Mouse (Mus musculus): ENCODE data around the gene Dync1i1. TPM values are rescaled to one million over a fixed set of nuclear protein-coding genes. Genes with fewer than 3 reads are reported as not detected.

Gene Dync1i1
- polyA plus RNA-seq, 1 experiment, result 3.9 TPM

GRCm38 (mm10) chr6:5795314-5795713 is 69.9 kb downstream of the Dync1i1 start:
- Histone ChIP-seq H3K4me3 (no peak overlapping the region), H3K4me2 (ENCODE audit: low read depth) (no peak overlapping the region), H3K79me2 (ENCODE audit: control insufficient read depth, insufficient read depth) (no peaks in the 10 kb centered on the region), H3K27me3 (ENCODE audit: control insufficient read depth, insufficient read depth, insufficient read length) (no peaks in the 10 kb centered on the region), H3ac (ENCODE audit: control insufficient read depth, insufficient read length) (no peak overlapping the region), H3K36me3 (ENCODE audit: control insufficient read depth, insufficient read depth) (no peaks in the 10 kb centered on the region)
- TF ChIP-seq POLR2A (IDR thresholded peaks at IDR 0.05; ENCODE audit: insufficient read length, low read depth) (no peak), MAX (IDR thresholded peaks at IDR 0.05; ENCODE audit: low read depth) (no peak), MYOG (IDR thresholded peaks at IDR 0.05; ENCODE audit: control insufficient read depth in 1 of 3, insufficient read depth in 1 of 3, insufficient read length in 2 of 3, low read depth in 2 of 3) (no peak), TCF3 (IDR thresholded peaks at IDR 0.05; ENCODE audit: insufficient read length, low read depth) (no peak), E2F4 (IDR thresholded peaks at IDR 0.05; ENCODE audit: insufficient read depth) (no peak), TCF12 (IDR thresholded peaks at IDR 0.05; ENCODE audit: insufficient read depth, poor library complexity, severe bottlenecking) (no peak), REST (IDR thresholded peaks at IDR 0.05; ENCODE audit: insufficient read depth, insufficient read length) (no peak), MYOD1 (IDR thresholded peaks at IDR 0.05; ENCODE audit: control insufficient read depth in 1 of 3, insufficient read length in 2 of 3, low read depth in 2 of 3) (no peak), CEBPB (IDR thresholded peaks at IDR 0.05; ENCODE audit: insufficient read depth, poor library complexity, severe bottlenecking) (no peak), POLR2AphosphoS2 (IDR thresholded peaks at IDR 0.05; ENCODE audit: insufficient read length, low read depth) (no peak), USF1 (IDR thresholded peaks at IDR 0.05; ENCODE audit: low read depth) (no peak), SRF (IDR thresholded peaks at IDR 0.05; ENCODE audit: control insufficient read depth, insufficient read length, low read depth) (no peak)

- H3K27me3 ChIP-seq (ENCODE audit: control insufficient read depth, insufficient read depth, insufficient read length), result no peaks in the 10 kb centered on the region
- no peak overlapping the region for H3K4me3 ChIP-seq
- H3ac ChIP-seq (ENCODE audit: control insufficient read depth, insufficient read length), result no peak overlapping the region
- TF ChIP-seq MYOD1 (IDR thresholded peaks at IDR 0.05; ENCODE audit: control insufficient read depth in 1 of 3, insufficient read length in 2 of 3, low read depth in 2 of 3) (no peak), E2F4 (IDR thresholded peaks at IDR 0.05; ENCODE audit: insufficient read depth) (no peak), TCF12 (IDR thresholded peaks at IDR 0.05; ENCODE audit: insufficient read depth, poor library complexity, severe bottlenecking) (no peak), SRF (IDR thresholded peaks at IDR 0.05; ENCODE audit: control insufficient read depth, insufficient read length, low read depth) (no peak)
- no peaks in the 10 kb centered on the region for H3K36me3 ChIP-seq (ENCODE audit: control insufficient read depth, insufficient read depth)
- H3K4me2 ChIP-seq (ENCODE audit: low read depth), result no peak overlapping the region
- no peaks in the 10 kb centered on the region for H3K79me2 ChIP-seq (ENCODE audit: control insufficient read depth, insufficient read depth)
Measured at GRCm38 (mm10) chr6:5802124-5802839, 76.8 kb downstream of the Dync1i1 start.

- no peak overlapping the region for H3K4me3 ChIP-seq
- no peaks in the 10 kb centered on the region for H3K27me3 ChIP-seq (ENCODE audit: control insufficient read depth, insufficient read depth, insufficient read length)
- TF ChIP-seq E2F4 (IDR thresholded peaks at IDR 0.05; ENCODE audit: insufficient read depth) (no peak), MYOD1 (IDR thresholded peaks at IDR 0.05; ENCODE audit: control insufficient read depth in 1 of 3, insufficient read length in 2 of 3, low read depth in 2 of 3) (no peak), USF1 (IDR thresholded peaks at IDR 0.05; ENCODE audit: low read depth) (no peak), SRF (IDR thresholded peaks at IDR 0.05; ENCODE audit: control insufficient read depth, insufficient read length, low read depth) (no peak), REST (IDR thresholded peaks at IDR 0.05; ENCODE audit: insufficient read depth, insufficient read length) (no peak), POLR2AphosphoS2 (IDR thresholded peaks at IDR 0.05; ENCODE audit: insufficient read length, low read depth) (no peak), MAX (IDR thresholded peaks at IDR 0.05; ENCODE audit: low read depth) (no peak), TCF3 (IDR thresholded peaks at IDR 0.05; ENCODE audit: insufficient read length, low read depth) (no peak), CEBPB (IDR thresholded peaks at IDR 0.05; ENCODE audit: insufficient read depth, poor library complexity, severe bottlenecking) (no peak), TCF12 (IDR thresholded peaks at IDR 0.05; ENCODE audit: insufficient read depth, poor library complexity, severe bottlenecking) (no peak), POLR2A (IDR thresholded peaks at IDR 0.05; ENCODE audit: insufficient read length, low read depth) (no peak), MYOG (IDR thresholded peaks at IDR 0.05; ENCODE audit: control insufficient read depth in 1 of 3, insufficient read depth in 1 of 3, insufficient read length in 2 of 3, low read depth in 2 of 3) (no peak)
- no peaks in the 10 kb centered on the region for H3K36me3 ChIP-seq (ENCODE audit: control insufficient read depth, insufficient read depth)
- H3ac ChIP-seq (ENCODE audit: control insufficient read depth, insufficient read length), result no peak overlapping the region
- H3K4me2 ChIP-seq (ENCODE audit: low read depth), result no peak overlapping the region
- no peaks in the 10 kb centered on the region for H3K79me2 ChIP-seq (ENCODE audit: control insufficient read depth, insufficient read depth)
Measured at GRCm38 (mm10) chr6:5802840-5803491, 77.5 kb downstream of the Dync1i1 start.

- Histone ChIP-seq H3K4me2 (ENCODE audit: low read depth) (no peak overlapping the region), H3K36me3 (ENCODE audit: control insufficient read depth, insufficient read depth) (no peaks in the 10 kb centered on the region), H3ac (ENCODE audit: control insufficient read depth, insufficient read length) (no peak overlapping the region), H3K27me3 (ENCODE audit: control insufficient read depth, insufficient read depth, insufficient read length) (no peaks in the 10 kb centered on the region), H3K4me3 (no peak overlapping the region), H3K79me2 (ENCODE audit: control insufficient read depth, insufficient read depth) (no peaks in the 10 kb centered on the region)
- no peak for TF ChIP-seq POLR2AphosphoS2 (IDR thresholded peaks at IDR 0.05; ENCODE audit: insufficient read length, low read depth)
- no peak for TF ChIP-seq USF1 (IDR thresholded peaks at IDR 0.05; ENCODE audit: low read depth)
- no peak for TF ChIP-seq MYOD1 (IDR thresholded peaks at IDR 0.05; ENCODE audit: control insufficient read depth in 1 of 3, insufficient read length in 2 of 3, low read depth in 2 of 3)
- no peak for TF ChIP-seq TCF3 (IDR thresholded peaks at IDR 0.05; ENCODE audit: insufficient read length, low read depth)
- no peak for TF ChIP-seq SRF (IDR thresholded peaks at IDR 0.05; ENCODE audit: control insufficient read depth, insufficient read length, low read depth)
- no peak for TF ChIP-seq MYOG (IDR thresholded peaks at IDR 0.05; ENCODE audit: control insufficient read depth in 1 of 3, insufficient read depth in 1 of 3, insufficient read length in 2 of 3, low read depth in 2 of 3)
- no peak for TF ChIP-seq REST (IDR thresholded peaks at IDR 0.05; ENCODE audit: insufficient read depth, insufficient read length)
- TF ChIP-seq POLR2A (IDR thresholded peaks at IDR 0.05; ENCODE audit: insufficient read length, low read depth), result no peak
- no peak for TF ChIP-seq E2F4 (IDR thresholded peaks at IDR 0.05; ENCODE audit: insufficient read depth)
- no peak for TF ChIP-seq MAX (IDR thresholded peaks at IDR 0.05; ENCODE audit: low read depth)
- TF ChIP-seq TCF12 (IDR thresholded peaks at IDR 0.05; ENCODE audit: insufficient read depth, poor library complexity, severe bottlenecking), result no peak
- TF ChIP-seq CEBPB (IDR thresholded peaks at IDR 0.05; ENCODE audit: insufficient read depth, poor library complexity, severe bottlenecking), result no peak
Measured at GRCm38 (mm10) chr6:5808008-5808421, 82.6 kb downstream of the Dync1i1 start.
